Mouse (Mus musculus) spleen, adult 2 months (tissue): ENCODE measurements around the gene Cacna1i.

Source experiments
- CTCF ChIP-seq: fragments of 200-500 bp; IDR thresholded peaks from 2 replicates; pipeline ENCODE4 v1.5.1; 2011; ENCODE audit warnings: mild to moderate bottlenecking, inconsistent platforms; ENCODE audit not compliant: insufficient read depth, insufficient read length, insufficient replicate concordance; ENCODE audit errors: extremely low read depth
- POLR2A ChIP-seq: fragments of 200-500 bp; IDR thresholded peaks from 2 replicates; pipeline ENCODE4 v1.6.1; 2011; ENCODE audit warnings: low read depth, low read length, inconsistent platforms

- TF ChIP-seq POLR2A (no peak), CTCF (no peak)
Observed at GRCm38 (mm10) chr15:80250586-80250985, 36.5 kb upstream of the Cacna1i start.
